Mouse (Mus musculus): ENCODE measurements around the gene Sh3bp1.

Gene Sh3bp1

GRCm38 (mm10) chr15:78899740-78900584 is at the start of gene Sh3bp1:
TSS of gene Sh3bp1 (plus strand) at chr15:78899768.
- DNase-seq = peak; percentile 74

GRCm38 (mm10) chr15:78850059-78850824 is 49.3 kb upstream of the Sh3bp1 start:
- DNase-seq = no peak

- no peak for DNase-seq
Observed at GRCm38 (mm10) chr15:78850944-78851343, 48.6 kb upstream of the Sh3bp1 start.

GRCm38 (mm10) chr15:78851505-78852153 is 47.9 kb upstream of the Sh3bp1 start:
- DNase-seq = peak; percentile 89

- DNase-seq = no peak
Observed at GRCm38 (mm10) chr15:78855303-78855965, 44.1 kb upstream of the Sh3bp1 start, which contains the start of gene Lgals2. TSS of gene Lgals2 (minus strand) at chr15:78855529.

- DNase-seq = no peak
Observed at GRCm38 (mm10) chr15:78857009-78857408, 42.6 kb upstream of the Sh3bp1 start.

- peak; percentile 29 for DNase-seq
Observed at GRCm38 (mm10) chr15:78859311-78859710, 40.3 kb upstream of the Sh3bp1 start.

- no peak for DNase-seq
Observed at GRCm38 (mm10) chr15:78859714-78860113, 39.9 kb upstream of the Sh3bp1 start.

- DNase-seq = no peak
Observed at GRCm38 (mm10) chr15:78862280-78862679, 37.3 kb upstream of the Sh3bp1 start.

- peak; percentile 48 for DNase-seq
Observed at GRCm38 (mm10) chr15:78863154-78863553, 36.4 kb upstream of the Sh3bp1 start.

- DNase-seq = no peak
Observed at GRCm38 (mm10) chr15:78863852-78864253, 35.7 kb upstream of the Sh3bp1 start.

GRCm38 (mm10) chr15:78868398-78868797 is 31.2 kb upstream of the Sh3bp1 start:
- DNase-seq = peak; percentile 85

GRCm38 (mm10) chr15:78868826-78869233 is 30.7 kb upstream of the Sh3bp1 start:
- DNase-seq = no peak

- peak; percentile 79 for DNase-seq
Observed at GRCm38 (mm10) chr15:78869775-78870174, 29.8 kb upstream of the Sh3bp1 start.

GRCm38 (mm10) chr15:78872021-78872608 is 27.5 kb upstream of the Sh3bp1 start:
- no peak for DNase-seq

GRCm38 (mm10) chr15:78873803-78874435 is 25.6 kb upstream of the Sh3bp1 start:
- DNase-seq = no peak

GRCm38 (mm10) chr15:78874989-78875388 is 24.6 kb upstream of the Sh3bp1 start:
- DNase-seq = no peak

GRCm38 (mm10) chr15:78875537-78875936 is 24.0 kb upstream of the Sh3bp1 start:
- no peak for DNase-seq

- peak; percentile 88 for DNase-seq
Observed at GRCm38 (mm10) chr15:78876258-78876696, 23.3 kb upstream of the Sh3bp1 start.

- peak; percentile 99 for DNase-seq
Observed at GRCm38 (mm10) chr15:78876991-78877809, 22.4 kb upstream of the Sh3bp1 start, which contains the start of gene Gga1. TSS of gene Gga1 (plus strand) at chr15:78877190.

Measured in retina, postnatal 1 day (tissue).